In genomic region chr5:147301781-147302070, GRCm38 (mm10) we compare ENCODE assay signal across 23 mouse cellular contexts. TPM values are rescaled to one million over a fixed set of nuclear protein-coding genes. Genes with fewer than 3 reads are reported as not detected.
DNase-seq lines count a peak whose midpoint lies in the region; ATAC-seq lines count a peak whose summit lies in the region.
"Had no signal": no experiment of that assay in that cellular context is flagged by ENCODE, and none has a peak within 500 bp of the region (broad histone marks: within the 10 kb centered on the region; RNA-seq: fewer than 3 reads in every experiment).

No protein-coding gene starts in this region.

- H3K4me1 ChIP-seq in liver, embryonic 11.5 days (replicated peaks; ENCODE audit: control insufficient read depth, insufficient read depth, low read length): no peaks in the 10 kb centered on the region; the same call in none of the 2 replicates
- H3K4me1 ChIP-seq in limb, embryonic 11.5 days (ENCODE audit: control insufficient read depth, insufficient read depth, low read length): peaks cover 25% of the 10 kb centered on the region

- H3K27me3 ChIP-seq in liver, embryonic 11.5 days (replicated peaks; ENCODE audit: control insufficient read depth, insufficient read depth, low read length): peaks cover 99% of the 10 kb centered on the region
- H3K27me3 ChIP-seq in limb, embryonic 11.5 days (ENCODE audit: control insufficient read depth, insufficient read depth, low read length): peaks cover 84% of the 10 kb centered on the region

- H3K27ac ChIP-seq in liver, embryonic 11.5 days (ENCODE audit: low read depth, low read length): no peak overlapping the region
- H3K27ac ChIP-seq in limb, embryonic 11.5 days (replicated peaks; ENCODE audit: low read depth, low read length): no peak overlapping the region
- H3K27ac ChIP-seq: forebrain, embryonic 15.5 days; hindbrain, embryonic 12.5 days had no signal

- no peak overlapping the region for H3K9ac ChIP-seq in liver, embryonic 11.5 days (ENCODE audit: low read depth, low read length)
- no peak overlapping the region for H3K9ac ChIP-seq in limb, embryonic 11.5 days (ENCODE audit: low read length)
- H3K9ac ChIP-seq: forebrain, embryonic 15.5 days; hindbrain, embryonic 12.5 days had no signal

- no peak overlapping the region for H3K4me3 ChIP-seq in liver, embryonic 11.5 days (ENCODE audit: low read depth, low read length)
- H3K4me3 ChIP-seq in limb, embryonic 11.5 days (ENCODE audit: low read depth, low read length): no peak overlapping the region
- H3K4me3 ChIP-seq: forebrain, embryonic 15.5 days; hindbrain, embryonic 12.5 days; megakaryocyte, embryonic 14.5 days had no signal

- peak overlapping the region; percentile 24; the same call in 1 of the 2 replicates for H3K4me2 ChIP-seq in liver, embryonic 11.5 days
- H3K4me2 ChIP-seq in limb, embryonic 11.5 days (ENCODE audit: low read depth, severe bottlenecking): no peak overlapping the region
- H3K4me2 ChIP-seq: forebrain, embryonic 15.5 days; hindbrain, embryonic 12.5 days had no signal

- peak; percentile 49 for DNase-seq in embryo, embryonic 10.5 days (ENCODE audit: low spot score)
- no peak for DNase-seq in embryo, embryonic 10 days (ENCODE audit: low spot score)
- DNase-seq in liver, embryonic 11.5 days (ENCODE audit: low spot score): peak; percentile 38
- DNase-seq in liver: no peak
- peak; percentile 41 for DNase-seq in ZHBTc4 (ENCODE audit: low read depth, low spot score)
- DNase-seq in limb, embryonic 11.5 days (ENCODE audit: low spot score): peak; percentile 65
- no peak for DNase-seq in cerebellum, postnatal 4 days (ENCODE audit: low spot score in 2 of 2)
- DNase-seq in layer of hippocampus, adult 11-12 months (ENCODE audit: low spot score): no peak
- DNase-seq: adrenal gland, adult 8-10 months; cerebellum, adult 9-10 months; gastrocnemius, postnatal 25 days; kidney, adult 11 months; lung, adult 2 months had no signal

- no peak for ATAC-seq in liver, embryonic 11.5 days (replicated peaks; ENCODE audit: low FRiP score)
- ATAC-seq in limb, embryonic 11.5 days (ENCODE audit: insufficient number of reproducible peaks, low FRiP score, low TSS enrichment, low read depth): no peak
- ATAC-seq: forebrain, embryonic 15.5 days had no signal

- no peaks in the 10 kb centered on the region for H3K36me3 ChIP-seq in liver, embryonic 11.5 days (ENCODE audit: control insufficient read depth, insufficient read depth, low read length)
- no peaks in the 10 kb centered on the region for H3K36me3 ChIP-seq in limb, embryonic 11.5 days (ENCODE audit: control insufficient read depth, insufficient read depth, low read length)
- H3K36me3 ChIP-seq: forebrain, embryonic 15.5 days; hindbrain, embryonic 12.5 days had no signal

- WGBS in liver, embryonic 11.5 days: 10% methylated on average over 10 of the region's 10 CpGs
- WGBS in limb, embryonic 11.5 days: 9% methylated on average over 10 of the region's 10 CpGs

- no peaks in the 10 kb centered on the region for H3K9me3 ChIP-seq in liver, embryonic 11.5 days (ENCODE audit: control insufficient read depth, low read length)
- no peaks in the 10 kb centered on the region for H3K9me3 ChIP-seq in limb, embryonic 11.5 days (ENCODE audit: control insufficient read depth, low read length)
- H3K9me3 ChIP-seq: forebrain, embryonic 15.5 days; hindbrain, embryonic 12.5 days had no signal

RNA-seq across cellular contexts. Expression of gene Cdx2, which starts 5.3 kb away (rescaled TPM):
- polyA plus RNA-seq in liver, embryonic 11.5 days (2014; fragmentation: Nextera tagmentation; extraction: Ambion mirVana): 0.14 TPM in 1 of 2 replicates, not detected in the other
- not detected in 2 replicates for polyA plus RNA-seq in limb, embryonic 11.5 days (2014; fragmentation: Nextera tagmentation; extraction: Ambion mirVana)
- polyA plus RNA-seq: forebrain, embryonic 15.5 days; hindbrain, embryonic 12.5 days; kidney, embryonic 16.5 days; lung, adult 2 months; neural tube, embryonic 11.5 days; spleen, adult 2 months had no signal

RNA-seq across cellular contexts. Expression of gene Urad, which starts 20.5 kb away (rescaled TPM):
- polyA plus RNA-seq in liver, embryonic 11.5 days (2014; fragmentation: Nextera tagmentation; extraction: Ambion mirVana): 0.49 and 0.53 TPM in 2 replicates
- polyA plus RNA-seq in limb, embryonic 11.5 days (2014; fragmentation: Nextera tagmentation; extraction: Ambion mirVana): not detected in 2 replicates
- polyA plus RNA-seq: forebrain, embryonic 15.5 days; heart, embryonic 16.5 days; hindbrain, embryonic 12.5 days; kidney, embryonic 16.5 days; limb, embryonic 14.5 days; lung, adult 2 months; neural tube, embryonic 11.5 days; spleen, adult 2 months; stomach, embryonic 14.5 days; thymus, postnatal 0 days had no signal

RNA-seq across cellular contexts. Expression of gene Pdx1, which starts 32.0 kb away (rescaled TPM):
- 0.47 and 0.94 TPM in 2 replicates for polyA plus RNA-seq in liver, embryonic 11.5 days (2014; fragmentation: Nextera tagmentation; extraction: Ambion mirVana)
- not detected in 2 replicates for polyA plus RNA-seq in limb, embryonic 11.5 days (2014; fragmentation: Nextera tagmentation; extraction: Ambion mirVana)
- polyA plus RNA-seq: forebrain, embryonic 15.5 days; heart, embryonic 16.5 days; hindbrain, embryonic 12.5 days; kidney, embryonic 16.5 days; limb, embryonic 14.5 days; lung, adult 2 months; neural tube, embryonic 11.5 days; spleen, adult 2 months; thymus, postnatal 0 days had no signal

Comparison
In these comparisons a context has a peak if more than half of its experiments do, and no peak if none do; other contexts are left out.
1. DNase-seq: peak in embryo, embryonic 10.5 days (single experiment), liver, embryonic 11.5 days (single experiment), ZHBTc4 (single experiment) and limb, embryonic 11.5 days (single experiment); none in embryo, embryonic 10 days (single experiment), liver (single experiment), cerebellum, postnatal 4 days (0 of 2) and layer of hippocampus, adult 11-12 months (single experiment).